Mouse (Mus musculus): ENCODE data around the gene Rplp1. TPM values are rescaled to one million over a fixed set of nuclear protein-coding genes. Genes with fewer than 3 reads are reported as not detected.

Rplp1 gene
- total RNA-seq (2023) = 1,000 to 10,000 TPM; 1,379 to 1,608 TPM

DNA sequence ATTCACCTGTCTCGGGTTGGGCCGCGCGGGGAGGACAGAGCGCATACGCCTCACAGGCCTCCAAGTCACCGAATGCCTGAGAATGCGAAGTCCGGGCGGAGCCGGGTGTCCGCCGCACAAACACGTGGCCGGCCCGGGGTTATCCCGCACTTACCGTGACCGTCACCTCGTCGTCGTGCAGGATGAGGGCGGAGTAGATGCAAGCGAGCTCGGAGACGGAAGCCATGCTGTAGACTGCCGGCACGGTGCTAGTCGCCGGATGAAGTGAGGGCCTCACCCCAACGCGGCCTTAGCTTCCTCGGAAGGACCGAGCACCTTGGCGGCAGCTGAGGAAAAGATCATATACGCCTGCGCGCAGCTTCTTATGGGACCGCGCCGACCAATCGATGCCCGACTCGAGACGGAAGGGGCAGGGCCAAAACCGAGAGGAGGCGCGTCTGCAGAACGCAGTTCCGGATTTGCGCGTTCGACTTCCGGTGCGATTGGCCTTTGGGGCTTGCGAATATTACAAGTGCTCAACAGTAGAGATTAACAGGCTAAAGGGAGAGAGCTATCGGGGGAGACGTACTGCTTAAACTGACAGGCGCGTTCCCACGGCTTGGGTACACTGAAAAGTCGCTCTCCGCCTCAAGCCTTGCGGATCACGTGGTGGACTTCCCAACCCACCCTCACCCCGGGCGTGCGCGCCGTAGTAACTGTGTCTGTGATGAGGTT is at the start of gene Rplp1:
Rplp1 (minus strand) TSS at position 340 of the 714 bp plus-strand sequence.

GRCm38 (mm10) chr9:61946623-61947401 is 32.5 kb upstream of the Rplp1 start, which contains the start of gene Kif23:
Kif23 (minus strand) TSS chr9:61946774.

Other genes with a start within 250 kb of the Rplp1 start
- gene Kif23, start 32.2 kb upstream of the Rplp1 start, total RNA-seq (2023) = 100 to 1,000 TPM; 132 to 148 TPM
- under 1 TPM; 0.49 to 0.57 TPM for gene Paqr5, start 112.3 kb upstream of the Rplp1 start, total RNA-seq (2023)
- gene Glce, start 208.1 kb upstream of the Rplp1 start, total RNA-seq (2023) = 1 to 10 TPM; 5.3 to 6.0 TPM

All from neutrophil, adult 83 days (primary cell).